Mouse (Mus musculus) left cerebral cortex, adult 8-10 months (tissue): ENCODE results near the gene Emp1. TPM values are rescaled to one million over a fixed set of nuclear protein-coding genes. Genes with fewer than 3 reads are reported as not detected.

Experiments
- DNase-seq, 2 experiments: peaks; one replicate each; pipeline ENCODE4 v3.0.0; 2022; ENCODE audit warnings: low spot score in 2 of 2
- total RNA-seq, 4 experiments: library from RNA; stranded (reverse); gene quantifications; 2 replicates each; pipeline ENCODE4 v1.2.4; 2022

The Emp1 gene
- total RNA-seq, result 1 to 10 TPM; 1.6 to 1.9 (median 1.7) TPM

DNA sequence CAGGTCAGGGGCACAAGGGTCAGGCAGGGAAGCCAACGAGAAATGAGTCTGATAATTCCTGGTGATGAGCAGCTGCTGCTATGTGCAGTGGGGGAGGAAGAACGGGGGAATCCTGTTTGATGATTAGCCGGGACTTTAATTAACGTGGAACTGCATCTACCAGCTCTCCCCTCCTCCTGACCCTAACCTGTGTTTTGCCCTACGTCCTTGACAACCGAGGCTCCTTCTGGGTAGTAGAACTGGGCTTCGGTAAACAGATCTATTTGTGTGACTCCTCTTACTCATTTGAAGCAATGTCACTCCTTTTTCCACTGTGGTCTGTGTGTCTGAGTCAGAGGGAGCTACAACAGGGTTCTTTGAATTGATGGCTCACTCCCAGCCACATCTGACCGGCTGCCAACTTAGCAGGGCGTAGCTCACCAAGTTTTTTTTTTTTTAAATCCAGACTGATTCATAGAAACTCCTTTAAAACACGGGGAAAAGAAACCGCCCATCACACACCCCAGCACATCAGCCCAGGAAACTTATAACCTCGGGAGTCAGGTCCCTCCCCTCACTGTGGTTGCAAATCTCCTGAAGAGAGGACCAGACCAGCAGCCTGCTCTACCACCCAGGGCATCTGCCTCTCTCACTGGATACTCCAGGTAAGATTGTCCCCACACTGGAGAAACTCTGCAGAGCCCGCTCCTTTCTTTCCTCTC lies at the start of gene Emp1:
Gene Emp1 (plus strand): TSS at position 87 of the 701 bp plus-strand sequence.
- DNase-seq, result peak; percentile 19 to 71

DNA sequence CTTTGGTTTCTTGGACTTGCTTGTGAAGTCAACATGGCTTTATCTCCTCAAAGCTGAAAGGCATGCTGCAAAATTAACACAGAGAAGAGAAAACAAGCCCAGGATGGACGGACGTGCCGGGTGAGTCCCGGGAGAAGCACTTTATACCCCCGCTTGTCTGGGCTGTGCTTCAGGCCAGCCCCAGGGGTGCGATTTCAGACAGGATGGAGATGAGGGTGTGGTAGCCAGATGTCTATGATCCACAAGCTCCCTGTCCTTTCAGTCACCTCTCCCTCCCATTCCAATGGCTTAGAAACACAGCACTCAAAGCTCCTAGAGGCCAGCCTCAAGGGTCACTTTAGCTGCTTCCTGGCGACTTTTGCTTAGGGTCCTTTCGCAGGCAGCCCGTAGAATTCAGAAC lies 48.4 kb upstream of the Emp1 start:
- DNase-seq, result no peak

DNA sequence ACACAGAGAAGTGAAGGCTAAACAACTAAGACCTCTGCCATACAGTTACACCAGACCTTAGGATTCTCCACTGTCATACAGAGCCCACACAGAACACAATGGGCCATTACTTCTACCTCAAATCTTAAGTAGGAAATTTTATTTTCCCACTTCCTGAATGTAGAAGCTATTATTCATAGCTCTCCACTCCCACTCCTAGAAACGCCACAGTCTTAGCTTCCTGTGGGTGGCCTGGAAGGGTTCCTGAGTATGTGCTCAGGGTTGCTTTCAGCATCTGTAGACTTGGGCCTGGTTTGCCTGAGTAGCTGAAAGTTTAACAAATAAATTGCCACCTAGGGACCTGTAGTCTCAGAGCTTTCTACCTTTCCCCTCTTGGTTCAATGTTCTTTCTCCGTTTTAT lies 46.2 kb upstream of the Emp1 start:
- peak in 1 of 2 experiments; percentile 23 for DNase-seq

DNA sequence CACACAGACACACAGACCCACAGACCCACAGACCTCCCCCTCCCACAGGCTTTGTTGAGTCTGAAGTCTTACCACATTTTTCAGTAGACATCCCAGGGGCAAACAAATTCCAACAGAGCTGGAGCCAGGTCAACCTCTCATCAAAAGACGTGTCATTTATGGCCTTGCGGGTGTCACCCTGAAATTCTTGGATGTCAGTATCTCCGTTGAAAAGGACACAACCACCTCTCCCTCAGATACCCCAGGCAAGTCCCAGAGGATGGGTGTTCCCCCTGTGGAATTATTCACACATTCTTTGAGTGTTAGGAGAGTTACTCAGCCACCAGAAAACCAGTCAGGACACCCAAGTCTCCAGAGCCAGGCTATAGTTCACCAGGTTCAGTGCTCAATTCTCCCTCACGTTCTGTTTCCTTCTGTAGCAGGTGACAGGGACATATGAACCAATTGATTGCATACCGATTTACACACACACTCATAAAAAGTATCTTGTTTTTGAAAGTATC lies 42.9 kb upstream of the Emp1 start:
- no peak for DNase-seq

DNA sequence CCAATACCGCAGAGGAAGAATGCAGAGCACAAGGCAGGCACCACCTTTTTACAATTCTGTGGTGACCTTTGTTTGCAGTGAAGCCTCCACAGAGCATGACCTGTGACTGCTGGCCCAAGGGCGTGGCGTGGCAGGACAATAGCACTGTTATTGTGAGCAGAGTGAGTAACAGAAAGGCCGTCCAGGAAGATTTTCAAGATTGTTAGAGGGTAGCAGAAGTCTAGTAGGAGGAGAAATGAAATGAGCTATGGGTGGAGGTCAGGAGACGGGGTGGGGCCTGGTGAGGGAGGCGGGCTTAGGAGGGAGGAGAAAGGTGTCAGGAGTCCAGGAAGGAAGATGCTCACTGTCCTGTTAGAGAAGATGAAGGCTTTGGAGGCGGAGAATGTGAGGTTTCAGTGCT lies 39.6 kb upstream of the Emp1 start:
- DNase-seq, result no peak

DNA sequence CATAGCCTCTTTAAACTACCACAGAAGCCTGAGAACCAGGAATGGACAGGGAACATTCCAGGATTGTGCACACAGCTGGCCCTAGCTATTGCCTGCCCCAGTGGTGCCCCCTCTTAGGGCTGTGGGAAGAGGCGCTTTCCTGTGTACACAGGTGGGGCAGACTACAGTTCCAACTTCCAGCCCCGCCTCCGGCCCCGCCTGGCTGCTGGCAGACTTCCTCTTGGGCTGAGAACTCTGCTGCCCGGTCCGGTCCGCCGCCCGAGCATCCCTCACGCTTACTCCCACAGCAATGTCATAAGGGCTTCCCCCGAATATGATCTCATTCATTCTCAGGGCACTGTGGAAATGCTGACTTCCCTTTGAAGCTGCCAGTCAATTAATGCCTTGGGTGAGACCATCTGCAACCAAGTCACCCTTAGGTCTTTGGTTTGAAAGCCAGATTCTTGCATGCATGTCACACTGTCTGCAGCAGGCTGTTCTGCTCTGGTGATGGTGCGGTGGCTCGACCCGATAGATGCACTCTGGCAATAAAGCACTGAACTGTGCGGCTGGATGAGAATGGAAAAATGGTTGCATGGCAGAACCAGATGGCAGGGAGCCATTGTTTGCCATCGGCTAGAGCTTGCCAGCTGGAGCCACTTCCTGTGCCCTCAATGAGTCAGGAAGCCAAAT lies 38.9 kb upstream of the Emp1 start:
- DNase-seq, result no peak

DNA sequence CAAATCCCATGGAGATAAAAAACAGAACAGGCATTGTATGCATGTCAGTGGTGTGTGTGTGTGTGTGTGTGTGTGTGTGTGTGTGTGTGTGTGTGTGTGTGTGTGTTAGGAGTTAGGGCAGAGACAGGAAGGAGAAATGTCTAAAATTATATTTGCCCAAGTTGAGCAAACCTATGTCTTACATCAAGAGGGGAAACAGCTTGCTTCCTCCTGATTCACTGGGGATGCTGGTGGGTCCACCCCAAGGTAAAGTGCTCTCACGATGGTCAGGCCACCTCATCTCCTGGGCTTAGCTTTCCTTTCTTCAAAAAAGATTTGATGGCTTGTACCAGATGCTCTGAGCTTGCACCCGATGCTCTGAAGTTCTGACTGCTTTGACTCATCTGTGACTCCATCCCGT lies 38.2 kb upstream of the Emp1 start:
- DNase-seq, result no peak

DNA sequence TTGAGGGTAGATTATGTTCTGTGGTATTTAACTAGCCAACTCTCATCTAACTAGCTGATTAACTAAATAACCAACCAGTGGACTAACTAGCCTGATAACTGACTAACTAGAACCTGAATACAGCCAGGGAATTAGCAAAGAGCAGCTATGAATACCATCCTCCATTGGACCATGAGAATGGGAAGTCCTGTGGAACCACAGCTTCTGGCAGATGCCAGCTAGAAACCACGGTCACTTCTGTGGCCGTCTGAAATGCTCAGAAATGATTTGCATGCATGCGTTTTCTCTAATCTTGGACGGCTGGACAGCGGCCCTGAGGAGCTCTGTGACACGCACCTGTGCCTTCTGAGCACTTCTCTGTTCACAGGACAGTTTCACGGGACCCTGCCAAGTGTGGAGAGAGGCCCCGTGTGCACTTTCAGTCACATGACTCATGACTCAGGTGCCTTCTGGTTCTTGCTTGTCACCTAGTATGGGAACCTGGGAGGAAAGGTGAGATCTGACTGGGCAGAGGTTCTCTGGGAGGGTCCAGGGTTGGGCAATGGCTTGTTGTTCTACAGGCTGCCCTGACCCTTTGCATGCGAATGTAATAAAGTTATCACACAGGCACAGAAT lies 37.6 kb upstream of the Emp1 start:
- DNase-seq, result no peak

DNA sequence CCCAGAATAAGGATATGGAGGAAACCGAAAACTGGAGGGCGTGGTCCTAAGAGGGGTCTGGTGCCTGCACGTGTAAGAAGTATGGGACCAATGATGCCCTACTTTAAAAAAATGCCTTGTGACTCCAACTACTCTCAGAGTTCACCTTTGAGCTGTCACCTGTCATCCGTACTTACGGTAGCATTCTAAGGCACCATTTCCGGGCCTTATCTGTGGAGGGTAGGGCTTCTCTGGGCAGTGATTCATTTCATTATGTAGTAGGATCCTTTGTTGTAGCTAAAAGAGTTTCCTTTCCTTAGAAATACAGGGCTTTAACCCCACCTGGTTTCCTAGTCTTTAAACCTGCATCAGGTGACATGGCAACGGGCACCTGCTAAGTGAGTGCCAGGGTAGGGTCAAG lies 35.5 kb upstream of the Emp1 start:
- no peak for DNase-seq

DNA sequence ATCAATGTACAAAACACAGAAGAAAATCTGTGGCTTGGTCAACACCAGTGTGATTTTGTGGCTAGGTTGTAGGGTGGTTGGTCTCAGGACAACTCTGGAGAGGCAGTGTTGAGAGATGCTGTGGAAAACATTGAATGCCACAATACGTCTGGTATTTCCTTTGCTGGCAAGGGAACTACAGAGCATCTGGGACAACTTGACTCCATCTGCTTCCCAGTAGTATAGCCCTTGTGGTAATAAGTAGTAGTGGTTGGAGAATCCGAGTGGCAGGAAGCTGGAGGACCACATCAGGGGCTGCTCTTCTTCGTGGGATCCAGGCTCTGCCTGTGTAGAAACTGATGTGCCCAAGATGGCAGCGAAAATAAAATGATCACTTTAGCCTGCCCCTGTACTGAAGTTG lies 30.4 kb upstream of the Emp1 start:
- DNase-seq, result no peak

DNA sequence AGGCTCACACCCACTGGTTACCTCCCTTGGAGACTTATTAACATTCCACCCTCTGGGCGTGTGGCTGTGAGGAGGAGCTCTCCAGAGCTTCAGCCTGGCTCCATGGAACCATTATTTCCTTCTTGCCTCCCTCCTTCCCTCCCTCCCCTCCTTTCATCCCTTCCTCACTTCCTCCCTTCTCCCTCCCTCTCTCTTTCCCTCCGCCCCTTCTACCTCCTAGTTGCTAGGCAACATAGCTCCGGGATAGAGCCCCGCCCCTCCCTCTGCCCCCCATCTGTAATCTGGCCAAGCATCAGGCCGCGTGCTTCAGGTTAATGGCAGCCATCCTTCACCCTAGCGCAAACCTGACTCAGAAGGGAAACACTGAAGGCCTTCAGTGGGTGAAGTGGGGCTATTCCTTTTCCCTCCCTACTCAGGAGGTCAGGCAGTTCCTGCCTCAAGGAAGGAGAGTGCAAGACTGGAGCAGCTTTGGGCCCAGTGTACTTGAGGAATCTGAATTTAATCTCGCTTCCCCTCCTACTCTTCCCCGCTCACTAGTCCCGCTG lies 29.5 kb upstream of the Emp1 start:
- no peak for DNase-seq

DNA sequence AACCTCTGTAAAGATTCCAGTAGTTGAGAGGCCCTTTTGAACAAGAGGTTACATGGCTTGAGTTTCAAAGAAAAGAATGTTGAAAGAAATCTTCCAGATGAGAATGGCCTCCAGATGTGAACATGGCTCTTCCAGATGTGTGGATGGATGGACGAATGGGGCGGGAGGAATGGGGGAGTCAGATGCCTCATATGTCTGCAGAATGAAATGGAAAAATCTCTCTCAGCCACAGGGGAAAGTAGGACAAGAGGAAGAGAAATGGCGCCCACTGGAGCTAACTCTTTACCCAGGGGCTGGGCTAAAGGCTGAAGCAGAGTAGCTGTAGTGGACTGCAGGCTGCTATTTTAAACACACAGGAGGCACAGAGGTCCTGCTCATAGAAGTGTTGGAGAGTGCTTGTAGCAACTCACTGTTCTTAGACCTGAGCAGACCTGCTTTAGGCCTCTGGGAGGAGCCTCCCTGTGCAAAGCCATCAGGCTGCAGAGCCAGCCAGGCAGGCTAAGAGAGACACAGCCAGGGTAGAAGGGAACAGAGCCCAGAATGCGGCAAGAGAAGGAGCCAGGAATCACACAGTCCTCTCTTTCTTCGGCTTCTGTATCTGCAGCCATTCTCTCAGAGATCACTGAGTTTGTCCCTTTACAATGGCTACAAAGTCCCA lies 28.2 kb upstream of the Emp1 start:
- no peak for DNase-seq

DNA sequence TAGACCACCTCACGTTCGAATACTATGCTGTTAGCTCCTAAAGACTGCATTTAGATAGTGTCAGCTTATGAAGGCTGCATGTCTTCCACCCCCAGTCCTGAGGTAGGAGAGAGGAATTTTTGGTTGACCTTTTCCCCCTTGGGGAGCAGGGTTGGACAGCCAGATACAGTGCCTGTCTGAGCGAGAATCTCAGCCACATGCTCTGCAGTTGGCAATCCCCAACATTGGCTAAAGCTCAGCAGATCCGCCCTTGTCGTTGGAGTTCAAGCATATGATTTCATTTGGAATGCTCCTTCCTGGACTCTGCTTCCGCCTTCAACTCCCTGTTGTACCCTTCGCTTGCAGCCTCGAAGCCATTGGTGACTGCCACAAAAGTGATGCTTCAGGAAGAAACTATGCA lies 26.0 kb upstream of the Emp1 start:
- no peak for DNase-seq

DNA sequence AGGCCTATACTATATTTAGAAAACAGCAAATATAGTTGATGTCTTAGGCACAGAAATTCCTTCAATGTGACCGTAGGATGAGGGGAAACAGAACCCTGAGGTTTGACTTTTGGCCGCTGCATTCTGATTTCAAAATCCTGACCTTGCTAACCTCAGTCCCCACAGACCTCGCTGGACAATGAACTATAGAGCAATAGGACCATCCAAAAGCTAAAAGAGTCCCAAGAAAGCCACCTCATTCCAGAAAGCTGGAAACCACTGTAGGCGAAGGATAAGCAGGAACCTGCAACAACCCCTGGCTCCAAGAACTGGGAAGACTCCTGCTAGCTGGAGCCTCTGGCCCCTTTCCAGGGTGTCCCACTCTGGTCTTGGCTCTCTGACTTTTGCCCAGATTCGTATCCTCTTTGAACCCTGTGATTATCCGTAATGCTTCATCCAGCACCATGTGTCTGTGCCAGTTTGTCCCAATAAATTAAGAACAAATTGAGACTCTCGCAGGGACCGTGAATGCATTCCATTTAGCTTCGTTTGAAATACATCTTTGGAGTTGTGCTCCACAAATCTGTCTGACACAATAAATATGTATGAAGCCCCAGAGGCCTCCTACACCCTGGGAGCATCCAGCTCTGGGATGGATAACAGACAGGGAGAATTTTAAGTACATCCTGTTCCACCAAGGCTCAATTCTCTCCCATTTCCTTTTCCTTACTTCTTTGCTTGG lies 21.8 kb upstream of the Emp1 start:
- DNase-seq, result no peak

DNA sequence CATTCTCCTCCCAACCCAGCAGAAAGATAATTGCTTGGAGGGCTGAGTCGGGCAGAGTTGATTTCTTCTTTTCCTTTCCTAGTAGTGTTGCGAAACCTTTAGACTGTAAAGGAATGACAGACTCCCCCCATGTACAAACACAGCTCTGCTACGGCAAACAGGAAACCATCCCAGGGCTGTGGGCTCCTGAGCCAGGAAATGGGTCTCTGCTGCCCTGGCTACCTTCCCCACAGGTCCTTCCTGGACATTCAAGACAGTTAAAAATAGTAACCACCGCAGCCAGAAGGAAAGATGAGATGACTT lies 21.3 kb upstream of the Emp1 start:
- DNase-seq, result no peak

DNA sequence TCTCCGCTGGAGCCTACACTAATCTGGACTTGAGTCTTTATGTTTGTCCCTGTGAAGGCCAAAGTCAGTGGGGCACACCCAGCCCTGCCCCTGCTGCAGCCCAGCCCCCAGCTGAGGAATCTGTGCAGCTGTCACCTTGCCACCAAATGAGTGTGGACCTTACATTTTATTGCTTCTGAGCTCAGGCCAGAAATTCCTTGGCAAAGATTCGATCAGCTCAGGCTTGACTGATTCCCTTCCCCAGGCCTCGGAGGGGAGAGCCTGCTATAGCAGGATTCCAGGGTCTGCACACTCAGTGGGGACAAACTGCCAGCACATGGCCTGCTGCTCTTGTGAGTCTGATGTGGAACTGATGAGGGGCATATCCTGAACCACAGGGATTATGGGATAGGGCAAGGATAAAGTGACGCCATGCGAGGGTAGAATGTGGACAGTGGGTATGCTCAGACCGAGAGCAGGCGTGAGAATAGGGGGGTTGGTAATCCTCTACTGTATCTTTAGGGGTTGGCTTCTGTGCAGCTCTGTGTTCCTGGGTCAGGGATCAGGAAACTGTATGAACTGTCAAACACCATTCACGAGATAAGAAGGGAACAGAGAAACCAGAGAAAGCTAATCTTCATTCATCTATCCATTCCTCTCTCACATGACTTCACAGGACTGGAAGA lies 10.6 kb upstream of the Emp1 start:
- DNase-seq, result no peak

DNA sequence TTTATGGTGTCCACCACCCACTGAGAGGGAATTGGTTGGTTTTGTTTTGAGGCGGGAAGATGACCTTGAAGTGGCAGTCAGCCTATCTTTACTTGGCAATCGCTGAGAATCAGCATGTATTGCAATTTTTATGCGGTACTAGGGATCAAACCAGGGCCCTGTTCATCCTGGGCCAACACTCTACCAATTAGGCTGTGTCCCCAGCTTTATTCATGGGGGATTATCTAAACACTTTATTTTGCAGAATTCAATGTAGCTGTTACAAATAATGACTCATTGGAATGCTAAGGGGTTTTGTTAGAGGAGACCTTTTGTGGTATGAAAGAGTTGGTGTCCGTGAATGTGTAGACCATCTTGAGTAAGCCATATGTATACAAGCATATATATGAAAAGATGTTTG lies 9.8 kb upstream of the Emp1 start:
- DNase-seq, result no peak

DNA sequence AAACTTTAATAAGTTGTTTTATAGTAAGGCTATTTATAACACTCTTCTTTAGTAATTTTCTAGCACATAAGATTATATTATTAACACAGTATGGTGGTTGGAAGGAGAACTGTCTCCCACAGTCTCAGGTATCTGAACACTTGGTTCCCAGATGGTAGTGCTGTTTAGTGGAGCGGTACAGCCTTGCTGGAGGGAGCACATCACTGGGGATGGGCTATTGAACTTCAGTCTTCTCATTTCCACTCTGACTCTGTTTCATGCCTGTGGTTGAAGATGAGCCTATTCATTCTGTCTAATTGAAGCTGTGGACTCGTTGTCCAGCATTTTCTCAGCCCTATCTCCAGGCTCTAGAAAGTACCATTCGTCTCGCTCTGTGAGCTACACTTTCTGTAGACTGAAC lies 7.4 kb upstream of the Emp1 start:
- no peak for DNase-seq

DNA sequence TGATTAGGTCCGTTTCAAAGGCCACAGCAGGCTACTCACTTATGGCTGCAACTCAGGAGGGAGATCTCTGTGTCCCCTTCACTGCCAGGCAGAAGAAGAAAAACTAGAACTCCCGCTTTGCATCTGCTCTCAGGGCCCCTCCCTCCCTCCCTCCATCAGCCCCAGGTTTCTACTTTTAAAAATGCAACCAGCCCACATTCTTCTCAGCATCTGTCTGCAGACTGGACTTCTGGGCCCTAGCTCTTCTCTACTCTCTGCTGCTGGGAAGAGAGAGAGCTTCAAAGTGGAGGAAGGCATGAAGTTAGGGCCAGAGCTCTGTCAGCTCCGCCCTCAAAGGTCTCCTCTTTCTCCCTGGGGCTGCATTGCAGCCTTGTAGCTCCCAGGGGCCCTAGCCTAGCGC lies 2.0 kb upstream of the Emp1 start:
- no peak for DNase-seq

DNA sequence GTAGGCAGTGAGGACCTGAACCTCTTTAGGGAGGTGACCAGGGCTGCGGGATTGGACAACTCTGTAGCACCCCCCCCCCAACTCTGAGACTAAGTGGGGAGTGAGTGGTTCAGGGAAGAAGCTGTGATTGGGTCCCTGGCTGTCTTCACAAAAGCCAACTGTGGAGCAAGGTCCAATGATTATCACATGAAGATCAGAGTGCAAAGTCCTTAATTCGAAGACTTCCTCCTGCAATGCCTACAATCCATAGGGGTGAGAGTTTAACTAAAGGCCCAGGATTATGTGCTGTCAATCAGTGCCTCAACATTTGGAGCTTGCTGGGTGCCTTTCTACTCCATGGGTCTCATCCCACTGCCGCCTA lies 267 bp upstream of the Emp1 start:
- DNase-seq, result no peak
